Mouse (Mus musculus): ENCODE data around the gene Gm21887. TPM values are rescaled to one million over a fixed set of nuclear protein-coding genes. Genes with fewer than 3 reads are reported as not detected.
"Not testable (repeated sequence)": the region's sequence is repeated elsewhere in the genome, so short reads cannot be mapped to it uniquely, and the experiment has no call there.

Gm21887 gene
- polyA plus RNA-seq, 1 experiment from 2014 or later = 91.3 TPM

DNA sequence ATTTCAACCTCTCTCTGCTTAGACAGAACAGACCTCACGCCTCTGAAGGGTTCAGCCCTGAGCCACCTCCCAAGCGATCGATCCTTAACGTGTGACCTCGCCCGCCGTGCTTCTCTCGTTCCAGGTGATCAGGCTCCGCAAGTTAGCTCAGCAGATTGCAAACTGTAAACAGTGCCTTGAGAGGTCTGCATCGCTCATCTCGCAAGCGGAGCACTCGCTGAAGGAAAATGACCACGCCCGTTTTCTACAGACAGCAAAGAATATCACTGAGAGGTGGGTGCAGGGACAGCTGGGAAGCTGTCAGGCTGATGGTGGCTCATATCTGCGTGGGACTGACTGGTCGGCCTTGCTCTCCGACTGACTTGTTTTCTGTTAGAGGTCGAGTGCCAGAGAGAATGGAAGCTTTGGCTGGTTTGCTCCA, 27.7 kb upstream of the Gm21887 start:
- H3K27me3 ChIP-seq (replicated peaks; ENCODE audit: control insufficient read depth, insufficient read depth, low read length); H3K9ac ChIP-seq (ENCODE audit: low read depth, low read length); H3K4me2 ChIP-seq (ENCODE audit: low read length); ATAC-seq; H3K4me1 ChIP-seq (ENCODE audit: control insufficient read depth, insufficient read depth, low read depth, low read length); H3K4me3 ChIP-seq (ENCODE audit: low read length); H3K27ac ChIP-seq (ENCODE audit: low read depth, low read length): not testable (repeated sequence)
- Histone ChIP-seq H3K36me3 (ENCODE audit: control insufficient read depth, insufficient read depth, low read length) (peaks cover 34% of the 10 kb centered on the region), H3K9me3 (ENCODE audit: control insufficient read depth, low read length) (peaks cover 29% of the 10 kb centered on the region)
- 90% methylated on average over 19 of the region's 19 CpGs for WGBS

DNA sequence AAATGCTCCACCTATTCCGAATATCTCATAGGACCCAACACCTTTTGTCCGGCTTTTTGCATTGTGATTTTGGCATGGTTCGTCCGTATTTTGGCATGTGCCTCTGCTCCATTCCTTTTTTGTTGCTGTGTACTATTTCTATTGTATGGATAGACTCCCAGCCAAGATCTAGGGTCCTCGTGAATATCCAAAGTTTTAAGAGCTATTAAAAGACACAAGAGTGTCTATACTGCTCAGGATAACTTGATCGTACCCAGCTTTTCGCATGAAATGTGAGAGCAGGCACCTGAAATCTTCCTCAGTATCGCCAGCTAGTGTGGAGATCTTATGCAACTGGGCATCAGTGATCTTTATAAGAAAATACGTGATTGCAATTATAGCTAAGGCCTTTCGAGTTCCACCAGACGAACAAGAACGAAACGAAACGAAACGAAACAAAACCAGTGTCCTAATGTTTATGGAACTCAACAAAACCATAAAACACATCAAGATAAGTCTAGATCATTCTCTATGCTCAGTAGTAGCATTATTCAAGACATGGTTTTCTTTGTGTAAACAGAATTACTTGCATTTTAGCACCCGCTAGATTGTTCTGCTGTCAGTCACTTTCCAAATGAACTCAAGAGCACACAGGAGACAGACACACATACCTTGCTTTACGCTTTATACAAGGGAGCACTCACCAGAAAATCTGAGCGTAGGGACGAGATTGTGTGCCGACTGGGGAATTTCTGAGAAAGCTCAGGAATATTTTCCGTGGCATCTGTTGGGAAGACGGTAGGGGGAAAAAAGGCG, 26.7 kb upstream of the Gm21887 start:
- ATAC-seq; H3K4me1 ChIP-seq (ENCODE audit: control insufficient read depth, insufficient read depth, low read depth, low read length); H3K4me3 ChIP-seq (ENCODE audit: low read length); H3K27me3 ChIP-seq (replicated peaks; ENCODE audit: control insufficient read depth, insufficient read depth, low read length); H3K4me2 ChIP-seq (ENCODE audit: low read length); H3K27ac ChIP-seq (ENCODE audit: low read depth, low read length); H3K9ac ChIP-seq (ENCODE audit: low read depth, low read length): not testable (repeated sequence)
- Histone ChIP-seq H3K36me3 (ENCODE audit: control insufficient read depth, insufficient read depth, low read length) (peaks cover 38% of the 10 kb centered on the region), H3K9me3 (ENCODE audit: control insufficient read depth, low read length) (peaks cover 34% of the 10 kb centered on the region)
- WGBS = 92% methylated on average over 23 of the region's 23 CpGs

DNA sequence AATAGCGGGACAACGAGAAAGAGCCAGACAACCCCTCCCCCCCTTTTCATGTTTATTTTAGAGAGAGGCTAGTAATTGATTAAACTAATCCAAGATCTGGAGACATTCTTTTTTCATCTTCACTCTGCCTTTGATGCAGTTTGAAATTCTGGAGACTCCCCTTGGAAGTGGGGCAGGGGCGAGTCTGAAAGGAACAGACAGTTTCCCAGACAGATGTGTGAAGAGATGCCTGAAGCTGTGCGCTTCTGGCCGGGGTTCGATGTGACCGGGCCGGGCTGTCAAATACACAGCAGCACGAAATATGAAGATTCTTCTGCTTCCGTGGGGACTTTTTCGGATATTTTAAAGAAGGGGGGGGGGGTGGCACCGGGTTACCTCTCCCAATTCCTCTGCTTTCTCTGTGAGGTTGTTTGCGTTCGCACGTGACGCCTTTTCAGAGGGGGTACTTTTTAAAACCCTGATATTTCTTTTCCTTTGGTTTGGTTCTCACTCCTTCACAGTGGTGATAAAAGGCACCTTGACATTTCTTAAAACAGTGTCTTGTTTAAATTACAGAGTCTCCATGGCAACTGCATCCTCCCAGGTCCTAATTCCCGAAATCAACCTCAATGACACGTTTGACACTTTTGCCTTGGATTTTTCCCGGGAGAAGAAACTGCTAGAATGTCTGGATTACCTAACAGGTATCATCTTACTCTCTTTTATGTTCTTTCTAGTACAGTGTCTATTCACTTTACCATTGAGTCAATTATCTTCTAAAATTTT, 25.9 kb upstream of the Gm21887 start:
- not testable (repeated sequence) for H3K4me1 ChIP-seq (ENCODE audit: control insufficient read depth, insufficient read depth, low read depth, low read length)

DNA sequence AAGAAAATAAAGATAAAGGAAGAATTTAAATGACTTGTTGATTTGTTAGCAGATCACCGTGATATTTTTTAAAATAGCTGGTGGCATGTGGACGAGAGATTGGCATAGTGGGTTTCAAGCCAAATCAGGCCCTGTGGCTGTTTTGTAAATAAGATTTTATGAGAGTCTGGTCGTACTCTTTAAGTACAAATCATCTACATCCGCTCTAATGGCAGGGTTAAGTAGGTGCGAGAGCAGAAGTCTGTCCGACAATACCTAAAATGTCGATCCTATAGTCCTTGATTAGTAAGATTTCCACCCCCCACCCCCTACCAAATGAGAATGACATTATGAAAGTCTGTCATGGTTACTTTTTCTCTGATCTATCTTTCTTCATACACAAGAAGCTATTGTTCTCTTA, 25.1 kb upstream of the Gm21887 start:
- not testable (repeated sequence) for H3K27me3 ChIP-seq (replicated peaks; ENCODE audit: control insufficient read depth, insufficient read depth, low read length); H3K9ac ChIP-seq (ENCODE audit: low read depth, low read length); ATAC-seq; H3K4me2 ChIP-seq (ENCODE audit: low read length); H3K4me1 ChIP-seq (ENCODE audit: control insufficient read depth, insufficient read depth, low read depth, low read length); H3K4me3 ChIP-seq (ENCODE audit: low read length); H3K27ac ChIP-seq (ENCODE audit: low read depth, low read length)
- Histone ChIP-seq H3K9me3 (ENCODE audit: control insufficient read depth, low read length) (peaks cover 40% of the 10 kb centered on the region), H3K36me3 (ENCODE audit: control insufficient read depth, insufficient read depth, low read length) (peaks cover 45% of the 10 kb centered on the region)
- 91% methylated on average over 7 of the region's 7 CpGs for WGBS

More for the DNA sequence above, 25.9 kb upstream of the Gm21887 start:
- not testable (repeated sequence) for H3K27me3 ChIP-seq (replicated peaks; ENCODE audit: control insufficient read depth, insufficient read depth, low read length); ATAC-seq; H3K27ac ChIP-seq (ENCODE audit: low read depth, low read length); H3K9ac ChIP-seq (ENCODE audit: low read depth, low read length); H3K4me2 ChIP-seq (ENCODE audit: low read length); H3K4me3 ChIP-seq (ENCODE audit: low read length)
- Histone ChIP-seq H3K36me3 (ENCODE audit: control insufficient read depth, insufficient read depth, low read length) (peaks cover 39% of the 10 kb centered on the region), H3K9me3 (ENCODE audit: control insufficient read depth, low read length) (peaks cover 36% of the 10 kb centered on the region)
- WGBS = 90% methylated on average over 19 of the region's 19 CpGs

DNA sequence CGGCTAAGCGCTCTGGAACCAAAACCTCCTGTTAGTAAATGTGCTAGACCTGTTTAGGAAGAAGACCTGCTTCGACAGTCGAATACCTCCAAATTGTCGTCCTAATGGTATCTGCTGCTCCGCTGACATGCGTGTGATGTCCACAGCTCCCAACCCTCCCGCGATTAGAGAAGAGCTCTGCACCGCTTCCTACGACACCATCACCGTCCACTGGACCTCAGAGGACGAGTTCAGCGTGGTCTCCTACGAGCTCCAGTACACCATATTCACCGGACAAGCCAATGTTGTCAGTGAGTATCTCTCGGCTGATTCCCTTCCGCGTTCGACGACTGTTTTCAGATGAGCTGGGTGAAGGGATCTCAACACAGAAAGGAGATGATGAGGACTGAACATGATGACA, 24.6 kb upstream of the Gm21887 start:
- not testable (repeated sequence) for H3K27ac ChIP-seq (ENCODE audit: low read depth, low read length); H3K4me2 ChIP-seq (ENCODE audit: low read length); H3K27me3 ChIP-seq (replicated peaks; ENCODE audit: control insufficient read depth, insufficient read depth, low read length); ATAC-seq; H3K4me3 ChIP-seq (ENCODE audit: low read length); H3K4me1 ChIP-seq (ENCODE audit: control insufficient read depth, insufficient read depth, low read depth, low read length); H3K9ac ChIP-seq (ENCODE audit: low read depth, low read length)
- H3K36me3 ChIP-seq (ENCODE audit: control insufficient read depth, insufficient read depth, low read length) = peaks cover 47% of the 10 kb centered on the region
- 94% methylated on average over 21 of the region's 21 CpGs for WGBS
- H3K9me3 ChIP-seq (ENCODE audit: control insufficient read depth, low read length) = peaks cover 43% of the 10 kb centered on the region

DNA sequence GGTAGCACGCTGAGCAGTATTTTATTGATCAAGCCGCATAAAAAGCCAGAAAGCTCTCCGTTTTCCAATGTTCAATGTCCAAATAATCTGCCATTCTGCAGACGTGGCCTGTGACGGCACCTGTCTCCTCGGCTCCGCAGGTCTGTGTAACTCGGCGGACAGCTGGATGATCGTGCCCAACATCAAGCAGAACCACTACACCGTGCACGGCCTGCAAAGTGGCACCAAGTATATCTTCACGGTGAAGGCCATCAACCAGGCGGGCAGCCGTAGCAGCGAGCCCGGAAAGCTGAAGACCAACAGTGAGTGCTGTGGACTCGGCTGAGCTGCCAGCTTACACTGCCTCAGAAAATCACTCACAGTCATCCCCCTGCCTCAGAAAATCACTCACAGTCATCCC, 23.7 kb upstream of the Gm21887 start:
- Histone ChIP-seq H3K36me3 (ENCODE audit: control insufficient read depth, insufficient read depth, low read length) (peaks cover 53% of the 10 kb centered on the region), H3K9me3 (ENCODE audit: control insufficient read depth, low read length) (peaks cover 48% of the 10 kb centered on the region)
- not testable (repeated sequence) for H3K27ac ChIP-seq (ENCODE audit: low read depth, low read length); H3K4me1 ChIP-seq (ENCODE audit: control insufficient read depth, insufficient read depth, low read depth, low read length); H3K9ac ChIP-seq (ENCODE audit: low read depth, low read length); H3K4me3 ChIP-seq (ENCODE audit: low read length); H3K4me2 ChIP-seq (ENCODE audit: low read length); H3K27me3 ChIP-seq (replicated peaks; ENCODE audit: control insufficient read depth, insufficient read depth, low read length)
- WGBS = 84% methylated on average over 18 of the region's 18 CpGs
- peak; percentile 16; the same call in 1 of the 2 replicates for ATAC-seq

DNA sequence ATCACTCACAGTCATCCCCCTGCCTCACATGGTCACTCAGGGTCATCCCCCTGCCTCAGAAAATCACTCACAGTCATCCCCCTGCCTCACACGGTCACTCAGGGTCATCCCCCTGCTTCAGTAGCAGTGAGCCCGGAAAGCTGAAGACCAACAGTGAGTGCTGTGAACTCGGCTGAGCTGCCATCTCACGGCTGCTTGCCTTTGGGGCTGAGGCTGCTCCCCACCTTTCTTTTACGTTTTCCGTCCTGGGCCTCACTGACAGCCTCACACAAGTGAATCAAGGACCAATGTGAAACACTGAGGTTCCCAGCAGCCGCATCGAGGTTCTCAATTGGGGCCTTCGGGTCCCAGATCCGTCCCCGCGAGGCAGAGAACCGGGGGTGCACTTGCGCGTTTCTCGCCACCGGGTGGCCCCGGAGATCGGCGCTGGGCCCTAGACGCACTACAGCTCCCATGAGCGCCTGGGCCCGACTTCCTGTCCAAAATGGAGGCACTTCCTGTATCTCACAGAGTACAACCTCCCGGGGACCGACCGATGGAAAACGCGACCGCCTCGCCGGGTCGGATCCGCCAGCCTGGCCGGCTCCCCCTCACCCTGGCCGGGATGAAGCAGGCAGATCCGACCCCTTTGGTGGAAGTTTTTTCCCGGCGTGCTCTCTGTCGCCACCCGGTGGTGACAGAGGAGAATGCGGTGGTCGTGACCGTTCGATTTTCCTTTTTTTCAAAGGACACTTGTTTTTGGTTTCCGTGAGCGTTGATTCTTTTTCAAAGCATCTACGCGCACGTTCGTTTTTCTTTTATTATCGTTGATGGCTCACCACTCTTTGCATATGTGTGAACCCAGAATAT, 22.7 kb upstream of the Gm21887 start:
- WGBS = 43% methylated on average over 43 of the region's 51 CpGs
- H3K27me3 ChIP-seq (replicated peaks; ENCODE audit: control insufficient read depth, insufficient read depth, low read length); H3K4me1 ChIP-seq (ENCODE audit: control insufficient read depth, insufficient read depth, low read depth, low read length): not testable (repeated sequence)
- Histone ChIP-seq H3K36me3 (ENCODE audit: control insufficient read depth, insufficient read depth, low read length) (peaks cover 49% of the 10 kb centered on the region), H3K27ac (ENCODE audit: low read depth, low read length) (peak overlapping the region; percentile 68), H3K9ac (ENCODE audit: low read depth, low read length) (peak overlapping the region; percentile 61), H3K4me3 (ENCODE audit: low read length) (peak overlapping the region; percentile 34), H3K9me3 (ENCODE audit: control insufficient read depth, low read length) (peaks cover 41% of the 10 kb centered on the region), H3K4me2 (ENCODE audit: low read length) (peak overlapping the region; percentile 51)
- ATAC-seq = peak; percentile 95

DNA sequence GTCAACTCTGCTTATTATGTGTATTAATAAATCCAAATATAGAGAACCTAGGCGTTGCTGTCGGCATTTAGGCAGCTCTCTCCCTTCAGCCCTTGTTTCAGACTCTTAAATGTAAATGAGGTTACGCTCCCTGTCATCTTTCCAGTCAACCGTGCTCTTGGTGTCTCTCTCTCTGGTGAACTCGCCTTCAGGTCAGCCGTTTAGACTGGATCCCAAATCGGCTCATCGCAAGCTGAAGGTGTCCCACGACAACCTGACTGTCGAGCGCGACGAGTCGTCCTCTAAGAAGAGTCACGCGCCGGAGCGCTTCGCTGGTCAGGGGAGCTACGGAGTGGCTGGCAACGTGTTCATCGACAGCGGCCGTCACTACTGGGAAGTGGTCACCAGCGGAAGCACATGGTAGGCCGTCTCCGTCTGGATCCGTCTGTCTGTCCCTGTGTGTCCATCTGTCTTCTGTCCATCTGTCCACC, 22.1 kb upstream of the Gm21887 start:
- not testable (repeated sequence) for H3K4me2 ChIP-seq (ENCODE audit: low read length); H3K27me3 ChIP-seq (replicated peaks; ENCODE audit: control insufficient read depth, insufficient read depth, low read length); H3K4me3 ChIP-seq (ENCODE audit: low read length); H3K4me1 ChIP-seq (ENCODE audit: control insufficient read depth, insufficient read depth, low read depth, low read length); H3K9ac ChIP-seq (ENCODE audit: low read depth, low read length); H3K27ac ChIP-seq (ENCODE audit: low read depth, low read length)
- peak; percentile 32 for ATAC-seq
- H3K36me3 ChIP-seq (ENCODE audit: control insufficient read depth, insufficient read depth, low read length) = peaks cover 44% of the 10 kb centered on the region
- peaks cover 38% of the 10 kb centered on the region for H3K9me3 ChIP-seq (ENCODE audit: control insufficient read depth, low read length)
- 85% methylated on average over 28 of the region's 28 CpGs for WGBS
